Mouse (Mus musculus): ENCODE data around the gene Gdf3. TPM values are rescaled to one million over a fixed set of nuclear protein-coding genes. Genes with fewer than 3 reads are reported as not detected.

The Gdf3 gene
- polyA plus RNA-seq, 1 experiment from 2014 or later, result 0.13 TPM

DNA sequence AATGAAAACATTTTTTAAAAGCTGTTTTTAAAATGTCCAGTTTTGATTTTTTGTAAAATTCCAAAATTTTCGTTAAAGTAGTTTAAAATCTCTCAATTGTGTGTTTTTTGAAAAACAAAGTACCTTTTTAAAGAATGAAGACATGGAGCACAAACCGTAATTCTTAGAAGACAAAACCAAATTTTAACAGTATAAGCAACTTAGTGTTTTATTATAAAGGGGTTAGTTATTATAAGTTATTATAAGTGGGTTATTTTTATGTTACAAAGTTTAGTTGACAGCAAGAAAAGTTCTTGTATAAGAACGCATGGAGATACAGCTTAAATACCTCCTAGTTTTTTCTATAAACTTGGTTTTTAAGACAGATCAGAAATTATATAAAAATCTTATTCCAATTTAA lies 8.3 kb downstream of the Gdf3 start:
- 93% methylated on average over 3 of the region's 3 CpGs for WGBS
- Histone ChIP-seq H3K27me3 (ENCODE audit: control insufficient read depth, insufficient read depth, low read length) (no peaks in the 10 kb centered on the region), H3K27ac (ENCODE audit: low read depth, low read length) (no peak overlapping the region), H3K9me3 (ENCODE audit: control insufficient read depth, low read length) (no peaks in the 10 kb centered on the region), H3K4me2 (ENCODE audit: low read depth) (peak overlapping the region; percentile 60; the same call in 1 of the 2 replicates), H3K9ac (ENCODE audit: low read length) (no peak overlapping the region), H3K36me3 (ENCODE audit: control insufficient read depth, insufficient read depth, low read length) (no peaks in the 10 kb centered on the region), H3K4me3 (ENCODE audit: low read depth, low read length) (no peak overlapping the region; the same call in 1 of the 2 replicates), H3K4me1 (ENCODE audit: control insufficient read depth, insufficient read depth, low read length) (no peaks in the 10 kb centered on the region)
- ATAC-seq (ENCODE audit: insufficient read depth, low FRiP score, low TSS enrichment) (no peak), DNase-seq (ENCODE audit: low spot score) (no peak)

GRCm38 (mm10) chr6:122601031-122601430 lies 8.9 kb downstream of the Gdf3 start:
- ATAC-seq (ENCODE audit: insufficient read depth, low FRiP score, low TSS enrichment), result no peak
- WGBS, result 93% methylated on average over 4 of the region's 4 CpGs
- no peaks in the 10 kb centered on the region for H3K36me3 ChIP-seq (ENCODE audit: control insufficient read depth, insufficient read depth, low read length)
- no peak overlapping the region for H3K4me2 ChIP-seq (ENCODE audit: low read depth)
- H3K9ac ChIP-seq (ENCODE audit: low read length), result no peak overlapping the region
- no peak for DNase-seq (ENCODE audit: low spot score)
- no peaks in the 10 kb centered on the region for H3K4me1 ChIP-seq (ENCODE audit: control insufficient read depth, insufficient read depth, low read length)
- no peak overlapping the region for H3K4me3 ChIP-seq (ENCODE audit: low read depth, low read length)
- H3K27ac ChIP-seq (ENCODE audit: low read depth, low read length), result no peak overlapping the region
- H3K27me3 ChIP-seq (ENCODE audit: control insufficient read depth, insufficient read depth, low read length), result no peaks in the 10 kb centered on the region
- no peaks in the 10 kb centered on the region for H3K9me3 ChIP-seq (ENCODE audit: control insufficient read depth, low read length)

- Histone ChIP-seq H3K9ac (ENCODE audit: low read length) (no peak overlapping the region), H3K4me1 (ENCODE audit: control insufficient read depth, insufficient read depth, low read length) (no peaks in the 10 kb centered on the region), H3K27me3 (ENCODE audit: control insufficient read depth, insufficient read depth, low read length) (no peaks in the 10 kb centered on the region), H3K4me2 (ENCODE audit: low read depth) (no peak overlapping the region), H3K27ac (ENCODE audit: low read depth, low read length) (no peak overlapping the region), H3K9me3 (ENCODE audit: control insufficient read depth, low read length) (no peaks in the 10 kb centered on the region), H3K36me3 (ENCODE audit: control insufficient read depth, insufficient read depth, low read length) (no peaks in the 10 kb centered on the region), H3K4me3 (ENCODE audit: low read depth, low read length) (no peak overlapping the region)
- WGBS, result 86% methylated on average over 7 of the region's 7 CpGs
- DNase-seq (ENCODE audit: low spot score) (no peak), ATAC-seq (ENCODE audit: insufficient read depth, low FRiP score, low TSS enrichment) (no peak)
Observed at GRCm38 (mm10) chr6:122600066-122600646, 9.7 kb downstream of the Gdf3 start.

GRCm38 (mm10) chr6:122599054-122599737 lies 10.7 kb downstream of the Gdf3 start:
- Histone ChIP-seq H3K4me3 (ENCODE audit: low read depth, low read length) (no peak overlapping the region), H3K4me2 (ENCODE audit: low read depth) (no peak overlapping the region), H3K27me3 (ENCODE audit: control insufficient read depth, insufficient read depth, low read length) (no peaks in the 10 kb centered on the region), H3K9ac (ENCODE audit: low read length) (no peak overlapping the region), H3K27ac (ENCODE audit: low read depth, low read length) (no peak overlapping the region), H3K9me3 (ENCODE audit: control insufficient read depth, low read length) (no peaks in the 10 kb centered on the region), H3K4me1 (ENCODE audit: control insufficient read depth, insufficient read depth, low read length) (no peaks in the 10 kb centered on the region), H3K36me3 (ENCODE audit: control insufficient read depth, insufficient read depth, low read length) (no peaks in the 10 kb centered on the region)
- ATAC-seq (ENCODE audit: insufficient read depth, low FRiP score, low TSS enrichment) (no peak), DNase-seq (ENCODE audit: low spot score) (no peak)
- 89% methylated on average over 9 of the region's 9 CpGs for WGBS

DNA sequence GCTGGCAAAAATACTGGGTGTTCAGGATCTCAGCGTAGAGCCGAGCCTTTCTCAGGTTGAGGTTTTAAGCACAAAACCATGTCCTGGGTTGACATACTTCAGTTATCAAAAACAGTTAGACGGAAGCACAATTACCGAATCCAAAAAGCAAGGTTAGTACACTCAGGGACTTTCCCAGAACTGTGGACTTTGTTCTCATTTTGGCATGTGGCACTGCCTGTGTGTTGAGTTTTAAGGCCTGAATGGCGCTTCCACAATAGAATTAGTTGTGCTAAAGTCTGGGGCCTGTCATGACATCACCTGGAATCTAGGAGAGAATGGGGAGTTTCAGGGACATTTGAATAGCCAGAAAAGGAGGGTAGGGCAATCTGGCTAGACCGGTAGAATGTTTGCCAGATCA lies 11.5 kb downstream of the Gdf3 start:
- Histone ChIP-seq H3K36me3 (ENCODE audit: control insufficient read depth, insufficient read depth, low read length) (no peaks in the 10 kb centered on the region), H3K4me1 (ENCODE audit: control insufficient read depth, insufficient read depth, low read length) (no peaks in the 10 kb centered on the region), H3K27me3 (ENCODE audit: control insufficient read depth, insufficient read depth, low read length) (no peaks in the 10 kb centered on the region), H3K4me3 (ENCODE audit: low read depth, low read length) (no peak overlapping the region), H3K4me2 (ENCODE audit: low read depth) (no peak overlapping the region), H3K9me3 (ENCODE audit: control insufficient read depth, low read length) (no peaks in the 10 kb centered on the region), H3K27ac (ENCODE audit: low read depth, low read length) (no peak overlapping the region), H3K9ac (ENCODE audit: low read length) (no peak overlapping the region)
- 94% methylated on average over 6 of the region's 6 CpGs for WGBS
- DNase-seq (ENCODE audit: low spot score) (no peak), ATAC-seq (ENCODE audit: insufficient read depth, low FRiP score, low TSS enrichment) (no peak)

DNA sequence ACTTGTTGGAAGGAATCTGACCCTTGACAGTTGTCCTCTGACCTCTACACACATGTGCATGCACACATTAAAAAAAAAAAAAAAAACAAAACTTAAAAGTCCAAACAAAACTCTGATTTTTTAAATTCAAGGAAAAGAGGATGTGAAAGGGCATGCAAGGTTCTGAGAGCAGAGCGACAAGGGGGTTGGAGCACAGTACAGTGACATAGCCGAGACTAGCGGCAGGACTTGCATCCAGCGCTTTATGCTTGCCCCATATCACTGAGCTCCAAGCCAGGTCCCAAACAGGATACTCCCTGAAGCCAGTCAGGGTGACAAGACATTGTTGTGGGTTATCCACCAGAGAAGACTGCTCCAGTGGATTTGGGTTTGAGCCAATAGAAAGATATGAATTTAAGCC lies 11.9 kb downstream of the Gdf3 start:
- Histone ChIP-seq H3K27ac (ENCODE audit: low read depth, low read length) (no peak overlapping the region), H3K4me2 (ENCODE audit: low read depth) (no peak overlapping the region), H3K4me1 (ENCODE audit: control insufficient read depth, insufficient read depth, low read length) (no peaks in the 10 kb centered on the region), H3K4me3 (ENCODE audit: low read depth, low read length) (no peak overlapping the region), H3K9ac (ENCODE audit: low read length) (no peak overlapping the region), H3K27me3 (ENCODE audit: control insufficient read depth, insufficient read depth, low read length) (no peaks in the 10 kb centered on the region), H3K36me3 (ENCODE audit: control insufficient read depth, insufficient read depth, low read length) (no peaks in the 10 kb centered on the region), H3K9me3 (ENCODE audit: control insufficient read depth, low read length) (no peaks in the 10 kb centered on the region)
- WGBS, result 85% methylated on average over 4 of the region's 4 CpGs
- DNase-seq (ENCODE audit: low spot score) (no peak), ATAC-seq (ENCODE audit: insufficient read depth, low FRiP score, low TSS enrichment) (no peak)

- Histone ChIP-seq H3K36me3 (ENCODE audit: control insufficient read depth, insufficient read depth, low read length) (no peaks in the 10 kb centered on the region), H3K9me3 (ENCODE audit: control insufficient read depth, low read length) (no peaks in the 10 kb centered on the region), H3K4me3 (ENCODE audit: low read depth, low read length) (no peak overlapping the region), H3K4me2 (ENCODE audit: low read depth) (no peak overlapping the region), H3K4me1 (ENCODE audit: control insufficient read depth, insufficient read depth, low read length) (no peaks in the 10 kb centered on the region), H3K9ac (ENCODE audit: low read length) (no peak overlapping the region), H3K27me3 (ENCODE audit: control insufficient read depth, insufficient read depth, low read length) (no peaks in the 10 kb centered on the region), H3K27ac (ENCODE audit: low read depth, low read length) (no peak overlapping the region)
- no peak for ATAC-seq (ENCODE audit: insufficient read depth, low FRiP score, low TSS enrichment)
- DNase-seq (ENCODE audit: low spot score), result no peak
- 87% methylated on average over 7 of the region's 7 CpGs for WGBS
Observed at GRCm38 (mm10) chr6:122596608-122597007, 13.3 kb downstream of the Gdf3 start.

GRCm38 (mm10) chr6:122595637-122596036 lies 14.2 kb downstream of the Gdf3 start:
- no peak for DNase-seq (ENCODE audit: low spot score)
- no peaks in the 10 kb centered on the region for H3K4me1 ChIP-seq (ENCODE audit: control insufficient read depth, insufficient read depth, low read length)
- no peak overlapping the region for H3K4me2 ChIP-seq (ENCODE audit: low read depth)
- no peak overlapping the region for H3K27ac ChIP-seq (ENCODE audit: low read depth, low read length)
- no peaks in the 10 kb centered on the region for H3K36me3 ChIP-seq (ENCODE audit: control insufficient read depth, insufficient read depth, low read length)
- H3K27me3 ChIP-seq (ENCODE audit: control insufficient read depth, insufficient read depth, low read length), result no peaks in the 10 kb centered on the region
- no peaks in the 10 kb centered on the region for H3K9me3 ChIP-seq (ENCODE audit: control insufficient read depth, low read length)
- no peak overlapping the region for H3K4me3 ChIP-seq (ENCODE audit: low read depth, low read length)
- WGBS, result 32% methylated on average over 7 of the region's 7 CpGs
- no peak for ATAC-seq (ENCODE audit: insufficient read depth, low FRiP score, low TSS enrichment)
- H3K9ac ChIP-seq (ENCODE audit: low read length), result no peak overlapping the region

DNA sequence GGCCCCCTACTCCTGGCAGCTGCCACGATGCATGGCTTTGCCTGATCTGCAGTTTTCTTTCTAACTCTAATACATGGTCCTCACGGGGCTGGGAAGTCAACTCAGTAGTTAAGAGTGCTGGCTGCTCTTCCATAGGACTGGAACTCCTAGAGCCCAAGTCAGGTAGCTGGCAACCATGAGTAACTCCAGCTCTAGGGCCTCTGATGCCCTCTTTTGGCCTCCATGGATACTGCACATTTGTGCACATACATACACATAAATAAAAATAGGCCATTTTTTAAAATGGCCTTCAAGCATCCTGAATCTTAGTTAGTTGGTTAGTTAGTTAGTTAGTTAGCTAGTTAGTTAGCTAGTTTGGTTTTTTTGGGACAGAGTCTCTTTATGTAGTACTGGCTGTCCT lies 17.0 kb downstream of the Gdf3 start:
- DNase-seq (ENCODE audit: low spot score), result no peak
- no peak overlapping the region for H3K4me2 ChIP-seq (ENCODE audit: low read depth)
- no peak overlapping the region for H3K9ac ChIP-seq (ENCODE audit: low read length)
- no peaks in the 10 kb centered on the region for H3K27me3 ChIP-seq (ENCODE audit: control insufficient read depth, insufficient read depth, low read length)
- no peaks in the 10 kb centered on the region for H3K4me1 ChIP-seq (ENCODE audit: control insufficient read depth, insufficient read depth, low read length)
- H3K27ac ChIP-seq (ENCODE audit: low read depth, low read length), result no peak overlapping the region
- H3K4me3 ChIP-seq (ENCODE audit: low read depth, low read length), result no peak overlapping the region
- no peaks in the 10 kb centered on the region for H3K36me3 ChIP-seq (ENCODE audit: control insufficient read depth, insufficient read depth, low read length)
- 95% methylated on average over 2 of the region's 2 CpGs for WGBS
- no peaks in the 10 kb centered on the region for H3K9me3 ChIP-seq (ENCODE audit: control insufficient read depth, low read length)
- ATAC-seq (ENCODE audit: insufficient read depth, low FRiP score, low TSS enrichment), result no peak

All from neural tube, embryonic 11.5 days (tissue).